Mouse (Mus musculus): ENCODE data around the gene 9430007A20Rik. TPM values are rescaled to one million over a fixed set of nuclear protein-coding genes. Genes with fewer than 3 reads are reported as not detected.
"Not testable (repeated sequence)": the region's sequence is repeated elsewhere in the genome, so short reads cannot be mapped to it uniquely, and the experiment has no call there.

Gene 9430007A20Rik
- not detected in 2 replicates for polyA plus RNA-seq (2011; ENCODE audit: insufficient read depth, insufficient read length, low read depth, missing spikeins)

DNA sequence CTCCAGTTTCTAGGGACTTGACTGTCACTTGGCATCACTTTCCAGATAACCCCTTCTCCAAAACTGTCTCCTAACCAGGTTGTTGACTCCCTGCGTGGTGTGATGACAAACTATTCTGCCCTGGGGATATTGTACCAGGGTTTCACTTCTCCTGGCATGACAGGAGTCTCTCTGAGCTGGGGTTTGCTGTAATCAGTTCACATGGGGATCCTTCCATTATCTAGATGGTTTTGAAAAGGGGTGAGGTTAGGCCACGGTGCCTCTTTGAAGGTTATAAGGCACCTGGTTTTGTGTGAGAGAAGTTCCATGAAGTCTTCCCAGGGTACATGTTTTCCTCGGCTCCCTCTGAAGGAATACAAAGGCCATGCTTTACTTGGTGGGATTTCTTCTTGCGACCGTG is at the start of gene 9430007A20Rik:
Gene 9430007A20Rik, plus strand, starts transcription at position 301 of the 400 bp plus-strand sequence.
- Histone ChIP-seq H3K27me3 (ENCODE audit: control insufficient read depth, insufficient read depth, low read length, poor library complexity, severe bottlenecking) (no peaks in the 10 kb centered on the region), H3K27ac (ENCODE audit: insufficient read depth, low read length) (no peak within 1 kb of the TSS), H3K9me3 (replicated peaks; ENCODE audit: control insufficient read depth, insufficient read depth, low read length, poor library complexity, severe bottlenecking) (0 out of 2 replicates have a peak, but pooled peaks cover 2% of the 10 kb centered on the region), H3K4me3 (ENCODE audit: low read depth, low read length) (no peak within 1 kb of the TSS), H3K9ac (ENCODE audit: low read depth, poor library complexity, severe bottlenecking) (no peak within 1 kb of the TSS), H3K4me1 (ENCODE audit: control insufficient read depth, insufficient read depth, low read length) (no peaks in the 10 kb centered on the region), H3K36me3 (ENCODE audit: control insufficient read depth, insufficient read depth, low read length, poor library complexity, severe bottlenecking) (no peaks in the 10 kb centered on the region)
- no peak for TF ChIP-seq CTCF (IDR thresholded peaks at IDR 0.05; ENCODE audit: low read depth, low read length)

DNA sequence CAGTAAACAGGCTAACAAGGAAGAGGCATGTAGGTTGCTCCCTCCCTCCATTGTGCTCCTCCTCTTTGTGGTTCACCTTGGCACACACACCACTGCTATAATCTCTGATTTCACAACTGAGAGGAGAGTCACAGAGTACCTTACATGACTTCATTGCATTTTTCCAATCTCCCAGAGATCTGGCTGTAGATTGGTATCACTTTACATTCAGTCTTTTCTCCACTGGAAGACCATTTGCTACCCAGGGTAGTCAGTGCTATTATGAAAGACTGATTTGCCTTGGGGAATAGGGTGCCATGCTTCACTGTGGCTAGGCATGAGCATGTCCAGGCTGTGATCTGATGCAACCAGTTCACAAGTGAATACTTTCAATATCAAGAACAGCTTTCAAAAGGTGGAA is 26.3 kb upstream of the 9430007A20Rik start:
- H3K4me1 ChIP-seq (ENCODE audit: control insufficient read depth, insufficient read depth, low read length): no peaks in the 10 kb centered on the region
- TF ChIP-seq POLR2A (IDR thresholded peaks at IDR 0.05; ENCODE audit: insufficient read depth, low read length) (no peak), EP300 (IDR thresholded peaks at IDR 0.05; ENCODE audit: insufficient read depth, low read depth, low read length) (no peak), CTCF (IDR thresholded peaks at IDR 0.05; ENCODE audit: low read depth, low read length) (no peak)
- no peak overlapping the region for H3K27ac ChIP-seq (ENCODE audit: insufficient read depth, low read length)
- no peak overlapping the region for H3K4me3 ChIP-seq (ENCODE audit: low read depth, low read length)
- H3K9ac ChIP-seq (ENCODE audit: low read depth, poor library complexity, severe bottlenecking): no peak overlapping the region
- H3K9me3 ChIP-seq (replicated peaks; ENCODE audit: control insufficient read depth, insufficient read depth, low read length, poor library complexity, severe bottlenecking): no peaks in the 10 kb centered on the region
- H3K36me3 ChIP-seq (ENCODE audit: control insufficient read depth, insufficient read depth, low read length, poor library complexity, severe bottlenecking): no peaks in the 10 kb centered on the region
- H3K27me3 ChIP-seq (ENCODE audit: control insufficient read depth, insufficient read depth, low read length, poor library complexity, severe bottlenecking): no peaks in the 10 kb centered on the region

- Histone ChIP-seq H3K4me3 (ENCODE audit: low read depth, low read length) (no peak overlapping the region), H3K36me3 (ENCODE audit: control insufficient read depth, insufficient read depth, low read length, poor library complexity, severe bottlenecking) (no peaks in the 10 kb centered on the region), H3K27me3 (ENCODE audit: control insufficient read depth, insufficient read depth, low read length, poor library complexity, severe bottlenecking) (no peaks in the 10 kb centered on the region), H3K9ac (ENCODE audit: low read depth, poor library complexity, severe bottlenecking) (no peak overlapping the region), H3K27ac (ENCODE audit: insufficient read depth, low read length) (no peak overlapping the region), H3K4me1 (ENCODE audit: control insufficient read depth, insufficient read depth, low read length) (no peaks in the 10 kb centered on the region), H3K9me3 (replicated peaks; ENCODE audit: control insufficient read depth, insufficient read depth, low read length, poor library complexity, severe bottlenecking) (no peaks in the 10 kb centered on the region)
- TF ChIP-seq CTCF (IDR thresholded peaks at IDR 0.05; ENCODE audit: low read depth, low read length): no peak
- TF ChIP-seq POLR2A (IDR thresholded peaks at IDR 0.05; ENCODE audit: insufficient read depth, low read length): no peak
- TF ChIP-seq EP300 (IDR thresholded peaks at IDR 0.05; ENCODE audit: insufficient read depth, low read depth, low read length): no peak
Measured at GRCm38 (mm10) chr4:144506518-144506917, 13.1 kb upstream of the 9430007A20Rik start.

DNA sequence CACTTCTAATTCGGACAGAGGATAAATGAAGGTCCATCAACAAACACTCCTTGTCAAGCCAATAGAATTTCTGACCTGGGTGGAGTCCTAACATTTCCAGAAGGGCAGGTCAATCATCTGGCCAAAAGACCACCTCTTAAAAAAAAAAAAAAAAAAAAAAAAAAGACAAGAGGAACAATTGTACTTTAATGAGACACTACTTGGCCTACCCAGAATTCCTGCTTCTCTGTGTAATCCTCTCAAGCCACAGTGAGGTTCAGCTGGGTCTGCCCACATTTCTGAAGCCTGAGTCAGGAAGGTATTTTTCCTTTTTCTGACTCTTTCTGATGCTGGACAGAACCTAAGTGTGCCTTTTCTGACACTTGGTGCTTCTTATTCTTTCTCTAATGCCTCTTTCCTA is 25.1 kb downstream of the 9430007A20Rik start:
- Histone ChIP-seq H3K9me3 (replicated peaks; ENCODE audit: control insufficient read depth, insufficient read depth, low read length, poor library complexity, severe bottlenecking) (no peaks in the 10 kb centered on the region), H3K4me1 (ENCODE audit: control insufficient read depth, insufficient read depth, low read length) (no peaks in the 10 kb centered on the region), H3K4me3 (ENCODE audit: low read depth, low read length) (no peak overlapping the region), H3K27me3 (ENCODE audit: control insufficient read depth, insufficient read depth, low read length, poor library complexity, severe bottlenecking) (no peaks in the 10 kb centered on the region), H3K36me3 (ENCODE audit: control insufficient read depth, insufficient read depth, low read length, poor library complexity, severe bottlenecking) (no peaks in the 10 kb centered on the region), H3K27ac (ENCODE audit: insufficient read depth, low read length) (no peak overlapping the region), H3K9ac (ENCODE audit: low read depth, poor library complexity, severe bottlenecking) (no peak overlapping the region)
- TF ChIP-seq EP300 (IDR thresholded peaks at IDR 0.05; ENCODE audit: insufficient read depth, low read depth, low read length) (no peak), POLR2A (IDR thresholded peaks at IDR 0.05; ENCODE audit: insufficient read depth, low read length) (no peak), CTCF (IDR thresholded peaks at IDR 0.05; ENCODE audit: low read depth, low read length) (no peak)

DNA sequence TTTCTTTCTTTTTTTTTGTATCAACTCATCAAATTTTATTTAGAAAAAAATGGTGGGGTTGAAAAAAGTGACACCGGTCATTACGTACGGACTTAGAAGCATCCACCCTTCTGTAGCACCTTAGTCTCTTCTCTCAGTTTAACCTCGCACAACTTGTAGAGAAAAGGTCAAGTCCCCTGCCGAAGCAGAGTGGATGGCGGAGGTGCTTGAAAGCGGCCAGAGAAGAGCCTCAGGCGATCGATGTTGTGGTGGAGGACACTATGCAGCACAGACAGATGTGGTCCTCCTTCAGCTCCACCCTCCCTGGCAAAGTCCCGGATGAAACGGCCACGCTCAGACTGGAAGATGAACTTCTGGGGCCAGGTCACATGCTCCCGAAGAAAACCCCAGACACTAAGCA is 25.7 kb downstream of the 9430007A20Rik start:
- not testable (repeated sequence) for H3K4me1 ChIP-seq (ENCODE audit: control insufficient read depth, insufficient read depth, low read length); H3K36me3 ChIP-seq (ENCODE audit: control insufficient read depth, insufficient read depth, low read length, poor library complexity, severe bottlenecking); H3K9ac ChIP-seq (ENCODE audit: low read depth, poor library complexity, severe bottlenecking); H3K27me3 ChIP-seq (ENCODE audit: control insufficient read depth, insufficient read depth, low read length, poor library complexity, severe bottlenecking); H3K4me3 ChIP-seq (ENCODE audit: low read depth, low read length); H3K27ac ChIP-seq (ENCODE audit: insufficient read depth, low read length); H3K9me3 ChIP-seq (replicated peaks; ENCODE audit: control insufficient read depth, insufficient read depth, low read length, poor library complexity, severe bottlenecking)

GRCm38 (mm10) chr4:144551156-144551555 is 31.5 kb downstream of the 9430007A20Rik start:
- no peaks in the 10 kb centered on the region for H3K36me3 ChIP-seq (ENCODE audit: control insufficient read depth, insufficient read depth, low read length, poor library complexity, severe bottlenecking)
- no peaks in the 10 kb centered on the region for H3K9me3 ChIP-seq (replicated peaks; ENCODE audit: control insufficient read depth, insufficient read depth, low read length, poor library complexity, severe bottlenecking)
- TF ChIP-seq POLR2A (IDR thresholded peaks at IDR 0.05; ENCODE audit: insufficient read depth, low read length) (no peak), EP300 (IDR thresholded peaks at IDR 0.05; ENCODE audit: insufficient read depth, low read depth, low read length) (no peak), CTCF (IDR thresholded peaks at IDR 0.05; ENCODE audit: low read depth, low read length) (no peak)
- H3K27me3 ChIP-seq (ENCODE audit: control insufficient read depth, insufficient read depth, low read length, poor library complexity, severe bottlenecking): no peaks in the 10 kb centered on the region
- no peak overlapping the region for H3K4me3 ChIP-seq (ENCODE audit: low read depth, low read length)
- no peaks in the 10 kb centered on the region for H3K4me1 ChIP-seq (ENCODE audit: control insufficient read depth, insufficient read depth, low read length)
- no peak overlapping the region for H3K27ac ChIP-seq (ENCODE audit: insufficient read depth, low read length)
- no peak overlapping the region for H3K9ac ChIP-seq (ENCODE audit: low read depth, poor library complexity, severe bottlenecking)
